ENCODE assay signal across 9 mouse cellular contexts in the genomic region with DNA sequence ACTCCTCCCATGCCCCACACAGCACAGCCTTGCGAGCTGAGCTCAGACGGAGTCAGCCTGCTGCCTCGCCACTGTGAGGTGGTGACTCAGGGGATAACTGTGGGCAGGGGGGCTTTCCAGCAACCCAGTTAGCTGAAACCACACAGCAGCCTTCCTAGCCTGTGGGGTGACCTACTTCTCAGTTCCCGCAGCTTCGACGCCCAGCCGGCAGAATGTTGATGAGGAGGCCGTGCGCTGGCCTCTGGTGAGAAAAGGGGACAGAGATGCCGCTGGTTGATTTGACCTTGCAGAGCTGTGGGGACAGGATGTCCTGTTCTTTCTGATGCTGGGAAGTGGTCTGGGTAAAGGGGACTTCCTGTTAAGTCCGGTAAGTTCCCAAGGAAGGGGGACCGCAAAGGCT.
DNase-seq lines count a peak whose midpoint lies in the region; ATAC-seq and TF ChIP-seq lines count a peak whose summit lies in the region.
"Had no signal": no experiment of that assay in that cellular context is flagged by ENCODE, and none has a peak within 500 bp of the region (broad histone marks: within the 10 kb centered on the region; RNA-seq: fewer than 3 reads in every experiment).

No protein-coding gene starts in this region.

- ATAC-seq in heart, embryonic 16.5 days (replicated peaks; ENCODE audit: extremely low read depth, insufficient read depth, low FRiP score), result no peak; the same call in 1 of the 2 replicates
- ATAC-seq in inflammation-experienced regulatory T-cells, adult 6 months, result peak; percentile 70
- ATAC-seq in neutrophil, adult 5-6 weeks (ENCODE audit: extremely low read depth, insufficient number of reproducible peaks, low FRiP score, poor library complexity, severe bottlenecking), result 0 out of 2 replicates have a peak, but pooled peaks have one; percentile 14

- intact Hi-C loops in gastrocnemius, postnatal 36 days (cut with DNase I), result no loop called here

- H3K4me3 ChIP-seq in heart, embryonic 16.5 days (ENCODE audit: low read length), result no peak overlapping the region
- H3K4me3 ChIP-seq in spleen, adult 2 months (ENCODE audit: extremely low read depth, insufficient read depth, insufficient read length), result no peak overlapping the region
- H3K4me3 ChIP-seq: liver, embryonic 15.5 days had no signal

- H3K4me2 ChIP-seq in heart, embryonic 16.5 days (ENCODE audit: low read depth, low read length), result no peak overlapping the region; the same call in 1 of the 2 replicates
- H3K4me2 ChIP-seq: liver, embryonic 15.5 days had no signal

- no peak overlapping the region for H3K27ac ChIP-seq in heart, embryonic 16.5 days (ENCODE audit: low read length)
- H3K27ac ChIP-seq in spleen, adult 2 months (ENCODE audit: insufficient read depth, low read length), result peak overlapping the region; percentile 55
- H3K27ac ChIP-seq: liver, embryonic 15.5 days had no signal

- DNase-seq in heart, adult 8-10 months (ENCODE audit: low spot score), result no peak
- DNase-seq in spleen, adult 2 months (ENCODE audit: low read depth in 1 of 2, low spot score in 2 of 2), result no peak
- no peak for DNase-seq in spleen, adult 12 weeks (ENCODE audit: low spot score)
- DNase-seq in embryo, embryonic 11 days, result no peak
- DNase-seq in gastrocnemius, postnatal 36 days, result no peak

- no peaks in the 10 kb centered on the region for H3K27me3 ChIP-seq in heart, embryonic 16.5 days (ENCODE audit: control insufficient read depth, insufficient read depth, low read length)
- no peaks in the 10 kb centered on the region for H3K27me3 ChIP-seq in spleen, adult 2 months (ENCODE audit: control insufficient read depth, insufficient read depth, low read length)
- H3K27me3 ChIP-seq: liver, embryonic 15.5 days had no signal

- no peak for TF ChIP-seq CTCF in spleen, adult 2 months (IDR thresholded peaks at IDR 0.05; ENCODE audit: extremely low read depth, insufficient read depth, insufficient read length, insufficient replicate concordance)

- WGBS in heart, embryonic 16.5 days, result 35% methylated on average over 12 of the region's 12 CpGs
- 16% methylated on average over 12 of the region's 12 CpGs for WGBS in spleen, adult 2 months

- H3K9me3 ChIP-seq in heart, embryonic 16.5 days (replicated peaks; ENCODE audit: control insufficient read depth, low read length), result no peaks in the 10 kb centered on the region
- H3K9me3 ChIP-seq: liver, embryonic 15.5 days had no signal

- no peak for TF ChIP-seq POLR2A in spleen, adult 2 months (IDR thresholded peaks at IDR 0.05; ENCODE audit: low read depth, low read length)

- H3K4me1 ChIP-seq in heart, embryonic 16.5 days (ENCODE audit: control insufficient read depth, insufficient read depth, low read length), result peaks cover 9% of the 10 kb centered on the region
- peaks cover 7% of the 10 kb centered on the region; the same call in 1 of the 2 replicates for H3K4me1 ChIP-seq in spleen, adult 2 months (ENCODE audit: control insufficient read depth, insufficient read depth, insufficient read length)
- H3K4me1 ChIP-seq: liver, embryonic 15.5 days had no signal

- H3K36me3 ChIP-seq in heart, embryonic 16.5 days (ENCODE audit: control insufficient read depth, insufficient read depth), result no peaks in the 10 kb centered on the region
- H3K36me3 ChIP-seq in spleen, adult 2 months (ENCODE audit: control insufficient read depth, insufficient read depth, low read length), result no peaks in the 10 kb centered on the region
- H3K36me3 ChIP-seq: liver, embryonic 15.5 days had no signal

- peak overlapping the region; percentile 2; the same call in 1 of the 2 replicates for H3K9ac ChIP-seq in heart, embryonic 16.5 days (ENCODE audit: low read length)
- H3K9ac ChIP-seq: liver, embryonic 15.5 days had no signal
